Mouse (Mus musculus): ENCODE measurements at regions not wholly inside any gene's neighbourhood (a gene's known extent, or its start where the extent isn't known, plus 50 kb on each side); places are given as distances from the start of the nearest gene placed in this dataset.

DNA sequence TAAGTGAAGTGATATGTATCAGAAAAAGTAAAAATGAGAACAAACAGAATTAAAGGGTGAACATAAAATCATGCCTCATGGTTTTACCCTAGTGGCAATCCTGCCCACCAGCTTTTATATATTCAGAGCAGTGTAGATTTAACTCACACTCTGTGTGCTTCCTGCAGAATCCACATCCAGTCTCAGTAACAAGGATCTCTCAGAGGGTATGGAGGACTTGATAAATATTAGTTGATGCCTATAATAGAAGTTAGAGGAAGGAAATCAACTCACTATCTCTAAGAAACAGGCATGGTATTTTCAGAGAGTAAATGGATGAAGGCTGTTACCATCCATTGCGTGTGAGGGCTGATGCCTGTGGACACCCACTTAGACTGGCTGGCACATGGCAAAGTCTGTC lies 492.5 kb upstream of the Nr5a2 start:
- 53% methylated on average over 1 of the region's 1 CpGs for WGBS (ENCODE audit: insufficient replicate concordance)
- Histone ChIP-seq H3K27ac (ENCODE audit: low read depth) (no peak overlapping the region), H3K36me3 (replicated peaks; ENCODE audit: insufficient read depth, low read length) (no peaks in the 10 kb centered on the region), H3K9ac (replicated peaks) (no peak overlapping the region), H3K4me1 (ENCODE audit: insufficient read depth) (no peaks in the 10 kb centered on the region), H3K4me2 (ENCODE audit: low read depth, low read length) (no peak overlapping the region), H3K27me3 (ENCODE audit: insufficient read depth, low read length) (no peaks in the 10 kb centered on the region), H3K9me3 (ENCODE audit: low read length) (no peaks in the 10 kb centered on the region), H3K4me3 (ENCODE audit: low read depth, low read length) (no peak overlapping the region)
- no peak for TF ChIP-seq EP300 (IDR thresholded peaks at IDR 0.05; ENCODE audit: low read depth)
- TF ChIP-seq CTCF (IDR thresholded peaks at IDR 0.05; ENCODE audit: low read depth) = no peak
- DNase-seq (no peak), ATAC-seq (no peak)

DNA sequence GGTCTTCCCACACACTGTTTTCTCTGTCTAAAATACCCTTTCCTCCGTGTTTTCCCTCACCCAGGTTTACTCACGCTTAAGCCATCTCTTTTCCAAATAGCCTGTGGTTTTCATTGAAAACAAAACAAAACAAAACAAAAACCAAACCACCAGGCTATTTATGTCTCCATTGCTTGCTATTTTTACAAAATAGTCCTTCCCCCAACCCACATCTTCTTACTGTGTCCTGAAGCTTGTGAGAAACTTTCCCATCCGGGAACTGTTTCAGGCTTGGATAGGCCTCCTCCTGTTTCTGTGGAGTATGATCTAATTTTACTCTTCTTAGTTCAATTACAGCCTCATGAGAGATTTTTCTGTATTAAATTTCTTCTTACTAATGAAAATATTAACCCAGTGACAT lies 486.2 kb upstream of the Nr5a2 start:
- WGBS (ENCODE audit: insufficient replicate concordance) = 69% methylated on average over 3 of the region's 3 CpGs
- no peaks in the 10 kb centered on the region for H3K9me3 ChIP-seq (ENCODE audit: low read length)
- no peak overlapping the region for H3K27ac ChIP-seq (ENCODE audit: low read depth)
- ATAC-seq = no peak
- no peak overlapping the region for H3K9ac ChIP-seq (replicated peaks)
- no peak for DNase-seq
- no peaks in the 10 kb centered on the region for H3K27me3 ChIP-seq (ENCODE audit: insufficient read depth, low read length)
- no peaks in the 10 kb centered on the region for H3K4me1 ChIP-seq (ENCODE audit: insufficient read depth)
- TF ChIP-seq EP300 (IDR thresholded peaks at IDR 0.05; ENCODE audit: low read depth) (no peak), CTCF (IDR thresholded peaks at IDR 0.05; ENCODE audit: low read depth) (no peak)
- H3K4me3 ChIP-seq (ENCODE audit: low read depth, low read length) = no peak overlapping the region
- H3K36me3 ChIP-seq (replicated peaks; ENCODE audit: insufficient read depth, low read length) = no peaks in the 10 kb centered on the region
- no peak overlapping the region for H3K4me2 ChIP-seq (ENCODE audit: low read depth, low read length)

DNA sequence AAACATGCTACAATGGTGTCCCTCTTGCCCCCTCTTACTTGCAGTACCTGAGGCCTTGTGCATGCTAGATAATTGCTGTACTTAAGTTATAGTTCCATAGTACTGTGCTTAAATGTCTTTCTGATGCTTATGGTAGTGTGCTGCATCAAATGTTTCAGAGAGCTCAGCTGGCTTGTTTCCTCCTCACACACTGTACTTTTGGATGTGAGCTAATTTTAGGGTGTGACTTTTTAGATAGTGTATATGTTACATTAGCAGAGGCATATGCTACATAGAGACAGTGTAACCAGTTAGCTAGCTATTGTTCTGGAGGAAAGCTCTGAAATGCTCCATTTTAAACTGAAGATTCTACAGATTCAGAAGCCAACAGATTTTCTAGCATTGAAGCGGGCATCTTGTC lies 467.9 kb upstream of the Nr5a2 start:
- Histone ChIP-seq H3K27ac (ENCODE audit: low read depth) (no peak overlapping the region), H3K36me3 (replicated peaks; ENCODE audit: insufficient read depth, low read length) (no peaks in the 10 kb centered on the region), H3K27me3 (ENCODE audit: insufficient read depth, low read length) (no peaks in the 10 kb centered on the region), H3K9ac (replicated peaks) (no peak overlapping the region), H3K9me3 (ENCODE audit: low read length) (no peaks in the 10 kb centered on the region), H3K4me1 (ENCODE audit: insufficient read depth) (no peaks in the 10 kb centered on the region), H3K4me2 (ENCODE audit: low read depth, low read length) (no peak overlapping the region), H3K4me3 (ENCODE audit: low read depth, low read length) (no peak overlapping the region)
- DNase-seq = no peak
- WGBS (ENCODE audit: insufficient replicate concordance) = 79% methylated on average over 1 of the region's 1 CpGs
- ATAC-seq = no peak
- TF ChIP-seq EP300 (IDR thresholded peaks at IDR 0.05; ENCODE audit: low read depth) (no peak), CTCF (IDR thresholded peaks at IDR 0.05; ENCODE audit: low read depth) (no peak)

DNA sequence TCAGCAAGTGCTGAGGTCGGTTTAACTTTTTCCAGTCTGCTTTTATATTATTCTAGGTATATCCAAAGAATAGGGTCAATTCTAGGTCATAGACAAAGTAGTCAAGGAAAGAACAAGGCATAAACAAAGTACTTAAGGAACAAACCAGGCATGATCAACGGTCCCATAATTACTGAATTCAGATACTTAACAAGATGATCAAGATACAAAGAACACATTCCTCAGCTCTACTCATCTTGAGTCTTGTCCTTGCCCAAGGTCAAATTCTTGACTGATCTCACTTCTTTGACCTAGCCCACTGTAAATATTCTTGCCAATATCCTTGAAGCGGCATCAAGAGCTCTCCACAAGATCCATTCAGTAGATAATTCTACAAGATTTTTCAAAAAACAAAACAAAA lies 458.1 kb upstream of the Nr5a2 start:
- Histone ChIP-seq H3K4me3 (ENCODE audit: low read depth, low read length) (no peak overlapping the region), H3K27me3 (ENCODE audit: insufficient read depth, low read length) (no peaks in the 10 kb centered on the region), H3K9me3 (ENCODE audit: low read length) (no peaks in the 10 kb centered on the region), H3K9ac (replicated peaks) (no peak overlapping the region), H3K36me3 (replicated peaks; ENCODE audit: insufficient read depth, low read length) (no peaks in the 10 kb centered on the region), H3K4me2 (ENCODE audit: low read depth, low read length) (no peak overlapping the region), H3K4me1 (ENCODE audit: insufficient read depth) (no peaks in the 10 kb centered on the region), H3K27ac (ENCODE audit: low read depth) (no peak overlapping the region)
- ATAC-seq (no peak), DNase-seq (no peak)
- 73% methylated on average over 3 of the region's 3 CpGs for WGBS (ENCODE audit: insufficient replicate concordance)
- TF ChIP-seq CTCF (IDR thresholded peaks at IDR 0.05; ENCODE audit: low read depth) = no peak
- TF ChIP-seq EP300 (IDR thresholded peaks at IDR 0.05; ENCODE audit: low read depth) = no peak

DNA sequence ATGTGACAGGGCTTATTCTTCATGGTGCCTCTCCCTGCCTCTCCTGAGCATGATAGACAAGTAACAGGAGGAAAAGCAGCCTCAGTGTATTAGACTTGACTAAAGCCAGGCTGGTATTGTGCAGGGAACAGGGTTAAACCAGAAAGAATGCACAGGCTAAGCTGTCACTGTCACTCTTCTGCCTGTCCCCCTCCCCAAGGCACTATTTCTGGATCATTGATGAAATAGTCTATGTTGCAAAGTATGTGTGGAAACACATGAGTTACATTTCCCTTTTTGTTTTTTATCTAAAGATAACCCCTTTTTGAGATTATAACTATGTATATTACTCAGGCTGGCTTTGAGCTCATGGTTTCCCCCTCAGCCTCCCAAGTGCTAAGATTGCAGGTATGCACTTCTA lies 436.5 kb upstream of the Nr5a2 start:
- Histone ChIP-seq H3K9ac (replicated peaks) (no peak overlapping the region), H3K27me3 (ENCODE audit: insufficient read depth, low read length) (no peaks in the 10 kb centered on the region), H3K4me3 (ENCODE audit: low read depth, low read length) (no peak overlapping the region), H3K4me1 (ENCODE audit: insufficient read depth) (no peaks in the 10 kb centered on the region), H3K9me3 (ENCODE audit: low read length) (no peaks in the 10 kb centered on the region), H3K4me2 (ENCODE audit: low read depth, low read length) (no peak overlapping the region), H3K27ac (ENCODE audit: low read depth) (no peak overlapping the region), H3K36me3 (replicated peaks; ENCODE audit: insufficient read depth, low read length) (no peaks in the 10 kb centered on the region)
- DNase-seq = no peak
- TF ChIP-seq CTCF (IDR thresholded peaks at IDR 0.05; ENCODE audit: low read depth) (no peak), EP300 (IDR thresholded peaks at IDR 0.05; ENCODE audit: low read depth) (no peak)
- no peak for ATAC-seq

DNA sequence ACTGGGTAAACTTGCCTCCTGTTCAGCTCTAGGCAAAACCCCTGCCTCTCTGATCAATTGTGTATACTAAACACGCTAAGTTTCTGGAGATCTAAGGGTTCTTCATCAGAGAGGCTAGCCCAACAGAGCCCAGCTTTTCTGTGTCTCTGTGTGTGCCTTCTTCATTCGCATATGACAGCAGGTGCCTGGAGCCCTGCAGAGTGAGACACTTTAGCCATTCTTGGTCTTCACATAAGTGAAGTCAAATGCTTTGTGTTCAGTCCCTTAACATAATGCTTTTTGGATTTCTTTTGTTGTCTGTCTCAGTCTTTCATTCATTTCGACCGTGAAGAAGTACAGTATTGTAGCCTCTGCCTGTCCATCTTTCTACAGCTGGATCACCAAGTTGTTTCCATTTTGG lies 427.3 kb upstream of the Nr5a2 start:
- no peak for TF ChIP-seq EP300 (IDR thresholded peaks at IDR 0.05; ENCODE audit: low read depth)
- TF ChIP-seq CTCF (IDR thresholded peaks at IDR 0.05; ENCODE audit: low read depth) = no peak
- no peak overlapping the region for H3K27ac ChIP-seq (ENCODE audit: low read depth)
- 74% methylated on average over 4 of the region's 4 CpGs for WGBS (ENCODE audit: insufficient replicate concordance)
- DNase-seq (no peak), ATAC-seq (no peak)
- H3K4me2 ChIP-seq (ENCODE audit: low read depth, low read length) = no peak overlapping the region
- no peaks in the 10 kb centered on the region for H3K9me3 ChIP-seq (ENCODE audit: low read length)
- H3K4me3 ChIP-seq (ENCODE audit: low read depth, low read length) = no peak overlapping the region
- H3K36me3 ChIP-seq (replicated peaks; ENCODE audit: insufficient read depth, low read length) = no peaks in the 10 kb centered on the region
- H3K27me3 ChIP-seq (ENCODE audit: insufficient read depth, low read length) = no peaks in the 10 kb centered on the region
- no peak overlapping the region for H3K9ac ChIP-seq (replicated peaks)
- H3K4me1 ChIP-seq (ENCODE audit: insufficient read depth) = no peaks in the 10 kb centered on the region
